Mouse (Mus musculus) left cerebral cortex, adult 6 months (tissue): ENCODE results near the gene Zp1. TPM values are rescaled to one million over a fixed set of nuclear protein-coding genes. Genes with fewer than 3 reads are reported as not detected.

Experiments
- long read RNA-seq, 2 experiments: library from polyadenylated mRNA; unstranded; transcript quantifications; one replicate each; pipeline ENCODE4 v2.0.0; 2019 to 2020
- polyA plus RNA-seq: library from polyadenylated mRNA; unstranded; fragments of <200 nt; fragmentation: Nextera tagmentation; gene quantifications from 2 replicates; pipeline ENCODE4 v1.2.3, GENCODE M21; 2021

Gene Zp1
- not detected in 2 replicates for polyA plus RNA-seq
- long read RNA-seq, experiment 1, partial matches to known transcripts: 0 of 1 reads
- long read RNA-seq, experiment 1, other reads (novel, unspliced or antisense): 1 of 1 reads
- long read RNA-seq, experiment 2: 0 reads

DNA sequence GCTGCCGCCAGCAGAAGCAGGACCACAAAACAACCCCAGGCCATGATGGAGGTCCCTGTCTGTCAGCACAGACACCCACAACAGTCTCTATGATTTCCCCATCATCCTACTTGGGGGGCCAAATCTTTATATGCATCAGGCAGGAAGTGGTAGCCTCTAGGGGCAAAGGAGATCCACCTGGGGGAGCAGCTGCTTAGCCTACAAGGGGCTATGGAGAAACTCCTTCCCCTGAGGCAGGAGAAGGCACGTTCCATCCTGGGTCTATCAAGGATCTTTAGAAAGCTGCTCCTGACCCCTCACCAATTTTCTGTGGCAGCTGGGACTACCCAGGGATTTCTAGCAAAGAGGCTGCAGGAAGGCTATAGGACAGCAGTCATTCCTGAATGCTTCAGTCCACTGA, at the start of gene Zp1:
Gene Zp1 (minus strand): TSS at position 101 of the 400 bp plus-strand sequence.

DNA sequence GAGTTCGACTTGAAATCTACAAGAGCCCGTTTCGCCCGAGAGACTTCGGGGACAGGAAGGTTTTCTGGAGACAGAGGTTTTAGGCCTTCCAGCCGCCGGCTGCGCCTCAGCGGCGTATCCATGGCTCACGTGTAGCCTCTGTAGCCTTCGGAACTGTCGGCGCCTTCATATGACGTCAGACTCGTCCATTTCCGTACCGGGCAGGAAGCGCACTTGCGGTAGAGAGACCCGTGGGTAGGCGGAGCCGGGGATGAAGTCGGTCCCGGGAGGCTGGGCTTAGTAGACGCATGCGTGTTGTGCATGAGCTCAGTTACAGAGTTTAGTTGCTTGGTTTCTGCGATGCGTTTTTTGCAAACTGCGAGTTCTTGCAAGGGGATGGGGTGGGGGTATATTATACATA, 28.7 kb upstream of the Zp1 start, which contains the start of gene Ccdc86:
Gene Ccdc86 (minus strand): TSS at position 155 of the 400 bp plus-strand sequence.

DNA sequence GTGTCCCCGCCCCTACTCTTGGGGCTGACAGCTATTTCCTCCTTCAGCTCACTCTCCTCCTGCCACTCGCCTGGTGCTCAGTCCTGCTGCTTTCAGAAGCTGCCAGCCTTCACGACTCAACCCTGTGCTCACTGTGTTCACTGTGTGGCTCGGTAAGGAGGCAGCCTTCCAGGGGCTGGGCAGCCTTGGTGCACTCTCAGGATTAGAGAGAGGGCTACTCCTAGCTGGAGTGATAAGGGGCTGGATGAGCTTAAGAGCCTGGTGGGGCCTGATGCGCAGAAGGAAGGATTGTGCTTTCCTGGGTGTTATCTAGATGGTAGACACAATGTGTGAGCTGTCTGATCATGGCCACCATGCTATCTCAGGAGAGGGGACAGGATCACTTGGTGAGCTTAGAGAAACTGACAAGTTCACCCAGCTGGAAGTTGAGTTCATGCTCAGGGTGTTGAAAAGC, 16.7 kb upstream of the Zp1 start, which contains the start of gene Ptgdr2:
Gene Ptgdr2 (plus strand): TSS at position 51 of the 454 bp plus-strand sequence.

DNA sequence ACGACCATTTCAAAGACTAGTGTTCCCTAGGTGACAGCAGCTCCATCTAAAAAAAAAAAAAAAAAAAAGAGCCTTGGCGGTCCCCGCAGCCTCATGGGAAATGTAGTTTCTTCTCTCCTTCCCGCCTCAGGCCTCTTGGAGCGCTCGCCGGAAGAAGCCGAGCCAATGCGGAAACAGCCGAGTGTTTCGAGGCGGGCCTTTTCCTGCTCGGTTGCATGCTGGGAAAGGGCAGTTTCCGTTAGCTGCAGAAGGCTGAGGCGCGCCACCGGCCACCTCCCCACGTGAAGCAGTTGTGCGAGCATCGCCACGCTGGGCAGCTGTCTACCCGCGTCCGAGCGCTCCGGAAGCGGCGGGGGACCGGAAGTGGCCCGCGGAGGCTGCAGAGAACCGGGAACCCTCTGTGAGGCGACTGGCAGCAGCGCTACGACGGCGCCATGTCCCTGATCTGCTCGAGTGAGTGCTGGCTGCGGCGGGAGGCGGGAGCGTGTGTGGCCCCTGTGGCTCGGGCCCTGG, 25.4 kb downstream of the Zp1 start, which contains the start of gene Prpf19:
Gene Prpf19 (plus strand): TSS at position 216 of the 513 bp plus-strand sequence.

DNA sequence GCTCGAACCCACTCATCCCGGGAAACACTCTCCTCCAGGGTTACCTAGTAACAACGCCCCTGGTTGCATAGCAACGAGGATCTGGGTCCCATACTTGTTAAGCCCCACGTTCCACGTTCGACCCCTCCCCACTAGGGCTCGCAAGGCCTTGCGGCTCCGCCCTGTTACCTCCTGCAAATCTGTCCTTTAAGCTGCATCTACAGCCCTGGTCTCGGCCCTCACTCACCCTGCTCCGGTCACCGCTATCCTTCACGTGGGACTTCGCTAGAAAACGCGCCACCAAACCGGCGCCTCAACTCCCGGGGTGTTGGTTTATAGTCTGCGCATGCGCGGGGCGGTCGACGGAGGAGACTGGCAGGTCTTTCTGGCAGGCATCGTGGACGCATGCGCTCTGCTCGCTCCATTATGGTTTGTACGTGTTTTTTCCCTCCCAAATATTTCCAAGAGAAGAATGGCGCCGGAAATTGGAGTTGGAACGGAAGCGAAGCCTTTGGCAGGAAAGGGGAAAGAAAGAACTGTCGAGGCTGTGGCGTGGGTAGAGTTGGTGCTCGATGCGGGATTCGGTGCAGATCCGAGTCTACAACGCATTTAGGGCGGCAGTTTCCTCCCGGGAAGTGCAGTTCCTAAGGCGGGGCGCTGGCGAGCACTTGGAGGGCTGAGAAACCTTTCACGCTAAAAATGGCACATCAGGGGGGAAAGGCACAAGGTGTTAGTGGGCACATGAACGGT, 38.8 kb downstream of the Zp1 start, which contains the start of gene Tmem109:
Gene Tmem109 (minus strand): TSS at position 576 of the 729 bp plus-strand sequence.

DNA sequence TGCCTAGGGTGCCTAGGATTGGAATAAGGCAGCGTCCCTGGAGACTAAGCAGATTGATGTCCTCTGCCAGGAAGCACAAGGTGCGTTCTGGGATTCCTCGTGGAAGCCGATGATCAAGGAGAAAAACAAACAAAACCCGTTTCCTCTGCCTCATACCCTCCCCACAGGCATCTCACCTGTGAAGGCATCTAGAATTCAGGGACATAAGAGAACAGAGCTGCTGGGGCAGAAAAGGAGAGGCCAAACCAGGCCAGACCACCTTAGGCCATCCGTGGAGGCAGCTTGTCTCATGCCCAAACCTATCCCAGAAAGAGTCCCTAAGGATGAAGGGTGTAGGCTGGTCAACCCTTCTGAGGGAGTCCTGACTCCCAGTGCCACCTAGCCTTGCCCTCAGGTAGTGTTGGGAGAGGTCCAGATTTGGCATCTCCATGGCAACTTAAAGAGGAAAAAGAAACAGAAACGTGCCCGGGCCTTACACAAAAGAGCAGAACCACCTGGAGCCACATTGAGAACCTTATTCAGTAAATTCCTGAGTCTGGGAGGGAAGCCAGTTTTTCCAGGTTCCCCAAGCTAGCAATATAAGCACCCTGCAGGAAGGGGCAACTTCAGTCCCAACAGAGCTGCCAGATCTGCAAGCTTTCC, 50.4 kb downstream of the Zp1 start, which contains the start of gene Tmem132a:
Gene Tmem132a (minus strand): TSS at position 55 of the 642 bp plus-strand sequence.

Other genes starting within 250 kb of the Zp1 start
- not detected in 2 replicates for gene Pga5, start 242.6 kb downstream of the Zp1 start, polyA plus RNA-seq
- gene Vps37c, start 231.9 kb downstream of the Zp1 start, polyA plus RNA-seq: 20.3 and 26.0 TPM in 2 replicates
- not detected in 2 replicates for gene Cd5, start 181.6 kb downstream of the Zp1 start, polyA plus RNA-seq
- gene Cd6, start 90.6 kb downstream of the Zp1 start, polyA plus RNA-seq: 3.6 and 4.7 TPM in 2 replicates
- 0.23 and 0.29 TPM in 2 replicates for gene Slc15a3, start 80.9 kb downstream of the Zp1 start, polyA plus RNA-seq
- gene Tmem132a, start 50.7 kb downstream of the Zp1 start, polyA plus RNA-seq: 51.6 and 71.8 TPM in 2 replicates
- gene Tmem109, start 38.6 kb downstream of the Zp1 start, polyA plus RNA-seq: 48.6 and 51.7 TPM in 2 replicates
- 23.9 and 65.3 TPM in 2 replicates for gene Prpf19, start 25.4 kb downstream of the Zp1 start, polyA plus RNA-seq
- 0.05 TPM in 1 of 2 replicates, not detected in the other for gene Ptgdr2, start 16.5 kb upstream of the Zp1 start, polyA plus RNA-seq
- gene Ccdc86, start 28.6 kb upstream of the Zp1 start, polyA plus RNA-seq: 4.8 and 6.0 TPM in 2 replicates
- not detected in 2 replicates for gene Ms4a10, start 54.0 kb upstream of the Zp1 start, polyA plus RNA-seq
- not detected in 2 replicates for gene Ms4a15, start 72.6 kb upstream of the Zp1 start, polyA plus RNA-seq
- not detected in 2 replicates for gene Ms4a18, start 97.4 kb upstream of the Zp1 start, polyA plus RNA-seq
- gene Ms4a8a, start 160.5 kb upstream of the Zp1 start, polyA plus RNA-seq: not detected in 2 replicates
- not detected in 2 replicates for gene 1700017D01Rik, start 210.2 kb upstream of the Zp1 start, polyA plus RNA-seq
- gene 1700025F22Rik, start 244.7 kb upstream of the Zp1 start, polyA plus RNA-seq: not detected in 2 replicates